Comparison of ENCODE assay signal across 19 mouse cellular contexts in genomic region chr9:88242530-88242929, GRCm38 (mm10).
"Had no signal": no experiment of that assay in that cellular context is flagged by ENCODE, and none has a peak within 500 bp of the region (broad histone marks: within the 10 kb centered on the region; RNA-seq: fewer than 3 reads in every experiment).

No protein-coding gene starts in this region.

- H3K36me3 ChIP-seq: intestine, embryonic 15.5 days; limb, embryonic 12.5 days; limb, embryonic 15.5 days; midbrain, embryonic 12.5 days had no signal

- H3K27me3 ChIP-seq: intestine, embryonic 15.5 days; limb, embryonic 12.5 days; limb, embryonic 15.5 days; midbrain, embryonic 12.5 days had no signal

- DNase-seq: kidney, adult 11 months; kidney, adult 8-10 months; kidney, postnatal 14 days; kidney, postnatal 4 days; left cerebral cortex, postnatal 4 days; liver, postnatal 0 days; right cerebral cortex, adult 18-20 months; right cerebral cortex, postnatal 14 days; right cerebral cortex, postnatal 4 days; thymus, adult 2 months; thymus, postnatal 14 days; thymus, postnatal 4 days had no signal

- H3K9ac ChIP-seq: intestine, embryonic 15.5 days; limb, embryonic 12.5 days; limb, embryonic 15.5 days; liver, embryonic 14.5 days; liver, postnatal 0 days; midbrain, embryonic 12.5 days had no signal

- H3K4me3 ChIP-seq: intestine, embryonic 15.5 days; limb, embryonic 12.5 days; limb, embryonic 15.5 days; midbrain, embryonic 12.5 days; myocyte had no signal

- H3K27ac ChIP-seq: intestine, embryonic 15.5 days; limb, embryonic 12.5 days; limb, embryonic 15.5 days; liver, embryonic 14.5 days; midbrain, embryonic 12.5 days; stomach, postnatal 0 days had no signal

- H3K9me3 ChIP-seq: intestine, embryonic 15.5 days; limb, embryonic 12.5 days; limb, embryonic 15.5 days; midbrain, embryonic 12.5 days had no signal
